Mouse (Mus musculus) embryonic fibroblast, embryonic 13.5 days (primary cell): Measurements from ENCODE around the gene Afap1l2. TPM values are rescaled to one million over a fixed set of nuclear protein-coding genes. Genes with fewer than 3 reads are reported as not detected.

Source experiments
- H3K27ac ChIP-seq: 2 replicates; pipeline ENCODE4 v1.5.1; 2012; ENCODE audit warnings: low read length, control low read depth, inconsistent platforms; ENCODE audit not compliant: insufficient read depth
- H3K4me1 ChIP-seq: 2 replicates; pipeline ENCODE4 v1.6.1; 2011; ENCODE audit warnings: low read length; ENCODE audit not compliant: control insufficient read depth, insufficient read depth
- H3K4me3 ChIP-seq: 2 replicates; pipeline ENCODE4 v1.5.1; 2011; ENCODE audit warnings: mild to moderate bottlenecking, control low read depth, low read length; ENCODE audit not compliant: insufficient read depth
- CTCF ChIP-seq: IDR thresholded peaks from 2 replicates; pipeline ENCODE4 v1.5.1; 2011; ENCODE audit warnings: mild to moderate bottlenecking, control low read depth, low read length, moderate library complexity, borderline replicate concordance; ENCODE audit not compliant: insufficient read depth
- POLR2A ChIP-seq: IDR thresholded peaks from 2 replicates; pipeline ENCODE4 v1.6.1; 2011; ENCODE audit warnings: low read depth, mild to moderate bottlenecking, control low read depth, low read length, moderate library complexity
- polyA plus RNA-seq: library from polyadenylated mRNA; stranded (reverse); fragments of >200 nt; gene quantifications from 2 replicates; pipeline ENCODE4 v1.2.4, GENCODE M21; 2011; ENCODE audit warnings: low read depth; ENCODE audit not compliant: missing spikeins, insufficient read length

Afap1l2 gene
- polyA plus RNA-seq, 1 experiment, result 3.9 TPM

DNA sequence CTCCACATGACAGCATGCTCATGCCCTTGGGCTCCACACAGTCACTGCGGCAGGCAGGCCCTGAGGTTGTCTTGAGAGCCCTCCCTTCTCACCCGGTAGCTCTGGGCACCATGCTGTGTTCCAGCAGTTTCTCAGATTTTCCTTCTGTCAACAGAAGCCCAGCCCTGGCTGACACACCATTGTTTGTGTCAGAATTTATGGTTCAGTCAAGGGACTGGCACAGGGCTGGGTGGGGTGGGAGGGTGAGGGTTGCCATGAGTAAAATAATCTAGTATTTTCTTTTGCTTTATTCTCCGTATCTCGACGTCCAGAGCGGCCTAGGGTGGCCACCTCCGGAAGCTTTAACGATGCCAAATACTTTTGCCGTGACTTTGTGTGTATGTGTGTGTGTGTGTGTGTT is 26.3 kb downstream of the Afap1l2 start:
- TF ChIP-seq POLR2A, result no peak
- TF ChIP-seq CTCF, result no peak
- no peak overlapping the region for H3K27ac ChIP-seq
- H3K4me1 ChIP-seq, result no peaks in the 10 kb centered on the region
- no peak overlapping the region for H3K4me3 ChIP-seq

DNA sequence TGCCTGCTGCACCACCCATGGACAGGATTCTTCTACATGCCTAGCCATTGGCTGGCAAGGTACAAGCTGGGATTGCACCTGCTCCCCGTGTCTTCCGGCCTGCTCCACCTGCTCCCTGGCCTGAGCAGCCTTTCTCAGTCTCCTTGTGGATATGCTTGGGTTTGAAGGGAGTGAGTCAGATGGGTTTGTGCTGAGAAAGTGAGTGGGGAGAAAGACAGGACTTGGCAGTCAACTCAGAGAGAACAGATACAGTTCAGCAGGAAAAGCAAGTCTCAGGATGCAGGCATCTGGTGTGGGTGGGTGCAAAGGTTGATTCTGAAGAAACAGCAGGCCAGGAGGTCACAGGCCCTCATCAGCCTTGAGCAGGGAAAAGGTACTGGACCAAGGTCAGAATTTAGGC is 27.2 kb downstream of the Afap1l2 start:
- no peak overlapping the region for H3K27ac ChIP-seq
- TF ChIP-seq POLR2A (no peak), CTCF (no peak)
- H3K4me3 ChIP-seq, result no peak overlapping the region
- H3K4me1 ChIP-seq, result no peaks in the 10 kb centered on the region

DNA sequence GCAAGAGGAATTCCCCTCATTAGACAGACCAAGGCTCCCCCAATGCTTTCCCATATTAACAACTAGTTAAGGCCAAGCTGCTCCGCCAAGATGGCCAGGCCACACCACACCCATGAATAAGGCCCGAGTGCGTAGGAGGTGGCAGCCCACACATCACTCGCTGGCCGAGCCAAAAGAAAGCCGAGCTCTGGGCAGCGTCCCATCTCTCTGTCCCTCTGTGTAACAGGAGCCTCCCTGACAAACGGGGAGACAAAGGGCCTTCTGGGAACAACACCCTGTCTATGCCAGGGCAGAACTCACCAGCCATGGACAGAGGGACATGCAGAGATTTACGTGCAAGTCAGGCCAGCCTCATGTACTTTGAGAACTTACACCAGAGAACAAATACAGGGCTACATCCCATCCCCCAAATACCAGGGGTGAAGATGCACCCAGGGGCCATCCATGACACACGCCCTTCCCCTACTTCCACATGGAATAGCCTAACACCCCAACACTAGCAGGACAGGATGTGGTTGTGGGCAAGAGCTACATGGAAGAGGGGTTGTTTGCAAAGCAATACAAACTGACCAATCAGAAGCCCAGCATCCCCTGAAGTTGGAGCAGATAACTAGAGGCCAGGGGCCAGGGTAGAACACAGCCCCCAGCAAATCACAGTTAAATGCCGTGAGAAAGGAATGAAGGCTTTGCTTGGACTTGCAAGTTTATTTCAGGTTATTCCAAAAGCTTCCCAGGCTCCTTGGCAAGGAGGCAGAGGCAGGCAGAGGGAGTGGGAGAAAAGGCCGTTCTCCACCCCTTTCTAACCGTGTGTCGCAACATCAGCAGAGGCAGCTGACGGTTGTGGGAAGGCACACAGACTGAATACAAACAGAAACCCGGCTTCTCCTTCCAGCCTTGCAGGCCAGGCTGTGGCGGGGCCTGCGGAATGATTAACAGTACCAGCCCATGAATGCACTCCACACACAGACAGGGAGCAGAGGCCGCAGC is 30.8 kb downstream of the Afap1l2 start:
- TF ChIP-seq CTCF, result no peak
- Histone ChIP-seq H3K4me1 (no peaks in the 10 kb centered on the region), H3K4me3 (no peak overlapping the region), H3K27ac (peak overlapping the region; percentile 30)

DNA sequence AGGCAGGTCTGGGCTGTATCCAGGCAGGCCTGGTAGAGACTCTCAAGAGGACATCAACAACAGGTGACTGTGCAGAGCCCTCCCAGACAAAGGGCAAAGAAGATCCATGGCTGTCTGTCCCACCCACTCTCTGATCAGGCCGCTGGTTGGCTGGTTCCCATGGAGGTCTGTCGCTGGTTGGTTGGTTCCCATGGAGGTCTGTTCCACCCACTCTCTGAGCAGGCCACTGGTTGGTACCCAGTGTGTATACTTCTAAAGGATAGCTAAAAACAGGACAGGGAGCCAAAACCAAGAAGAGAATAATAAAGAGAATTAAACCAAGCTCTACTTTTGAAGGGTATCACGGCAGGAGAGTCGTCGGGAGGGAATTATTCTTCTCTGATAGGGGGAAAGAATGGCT is 31.5 kb downstream of the Afap1l2 start:
- H3K4me3 ChIP-seq, result no peak overlapping the region
- H3K27ac ChIP-seq, result no peak overlapping the region
- TF ChIP-seq POLR2A, result no peak
- TF ChIP-seq CTCF, result no peak
- H3K4me1 ChIP-seq, result no peaks in the 10 kb centered on the region

DNA sequence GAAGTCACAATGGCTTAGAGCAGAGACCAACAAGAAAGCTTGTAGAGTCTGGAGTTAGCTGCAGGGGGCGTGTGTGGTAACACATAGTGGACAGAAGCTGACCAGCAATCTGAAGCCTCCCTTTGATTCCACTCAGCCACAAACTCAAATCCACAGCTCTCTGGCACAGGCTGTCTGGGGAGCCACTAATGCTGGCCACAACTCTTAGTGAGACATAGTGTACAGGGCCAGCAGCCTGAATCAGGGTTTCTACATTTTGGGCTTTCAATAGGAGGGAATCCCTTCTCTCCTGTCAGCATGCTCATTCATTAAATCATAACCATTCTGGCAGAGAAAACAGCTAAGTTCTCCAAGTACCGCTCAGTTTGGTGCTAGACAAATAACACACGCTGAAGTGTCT is 32.5 kb downstream of the Afap1l2 start:
- no peak overlapping the region for H3K4me3 ChIP-seq
- no peaks in the 10 kb centered on the region for H3K4me1 ChIP-seq
- no peak overlapping the region for H3K27ac ChIP-seq
- no peak for TF ChIP-seq POLR2A
- TF ChIP-seq CTCF, result no peak

DNA sequence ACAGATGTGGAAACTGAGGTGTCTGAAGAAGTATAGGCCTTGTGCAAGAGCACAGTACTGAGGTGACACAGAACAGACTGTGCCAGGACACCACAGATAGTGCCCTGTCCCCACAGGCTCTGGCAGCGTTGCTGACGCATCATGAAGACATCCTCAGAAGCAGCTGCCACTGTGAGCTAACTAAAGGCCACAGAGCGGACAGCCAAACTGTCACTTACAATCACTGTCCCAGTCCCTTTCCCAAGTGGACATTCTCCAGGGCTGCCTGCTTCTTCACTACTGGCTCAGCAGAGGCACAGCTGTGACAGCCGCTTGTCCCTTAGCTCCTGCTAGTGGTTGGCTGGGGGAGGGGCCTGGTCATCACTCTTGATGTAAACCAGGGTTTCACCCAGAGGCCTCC is 33.9 kb downstream of the Afap1l2 start:
- H3K27ac ChIP-seq, result no peak overlapping the region
- TF ChIP-seq POLR2A (no peak), CTCF (no peak)
- no peaks in the 10 kb centered on the region for H3K4me1 ChIP-seq
- no peak overlapping the region for H3K4me3 ChIP-seq

DNA sequence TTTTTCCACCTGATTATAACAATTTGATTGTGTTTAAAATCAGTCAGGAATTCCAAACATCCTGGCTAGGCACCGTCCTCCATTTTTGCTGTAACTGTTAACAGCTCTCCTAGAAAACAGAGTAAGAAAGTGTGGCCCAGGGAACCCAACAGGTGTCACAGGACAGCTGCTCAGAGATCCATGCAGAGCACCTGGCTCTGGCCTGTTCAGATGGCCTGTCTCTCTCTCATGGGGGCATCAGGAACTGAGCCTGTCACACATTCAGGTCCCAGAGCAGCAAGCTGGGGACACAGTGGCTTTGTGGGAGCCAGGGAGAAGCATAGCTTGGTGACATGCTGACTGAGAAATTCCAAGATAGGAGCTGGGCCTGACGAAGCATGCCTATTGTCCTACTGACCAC is 35.3 kb downstream of the Afap1l2 start:
- TF ChIP-seq POLR2A, result no peak
- TF ChIP-seq CTCF, result no peak
- Histone ChIP-seq H3K4me1 (no peaks in the 10 kb centered on the region), H3K27ac (no peak overlapping the region), H3K4me3 (no peak overlapping the region)

DNA sequence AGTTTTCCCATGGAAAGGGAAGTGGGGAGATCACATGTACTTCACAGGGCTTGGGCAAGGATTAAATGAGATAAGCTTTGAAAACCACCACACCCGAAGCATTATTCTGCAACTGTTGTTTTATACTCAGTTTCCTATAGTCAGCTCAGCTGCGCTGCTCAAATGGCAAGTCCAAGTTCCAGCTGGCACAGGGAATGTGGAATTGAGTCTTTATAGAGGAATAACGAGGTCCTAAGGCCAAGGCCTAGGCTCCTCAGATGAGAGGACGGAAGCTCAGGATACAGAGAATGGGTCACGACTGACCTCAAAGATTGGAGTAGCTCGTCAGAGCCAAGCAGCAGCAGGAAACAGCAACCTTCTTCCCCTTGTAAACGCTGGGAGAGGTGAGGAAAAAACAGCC is 36.7 kb downstream of the Afap1l2 start:
- no peak overlapping the region for H3K27ac ChIP-seq
- no peak for TF ChIP-seq POLR2A
- no peak for TF ChIP-seq CTCF
- H3K4me1 ChIP-seq, result no peaks in the 10 kb centered on the region
- H3K4me3 ChIP-seq, result no peak overlapping the region

DNA sequence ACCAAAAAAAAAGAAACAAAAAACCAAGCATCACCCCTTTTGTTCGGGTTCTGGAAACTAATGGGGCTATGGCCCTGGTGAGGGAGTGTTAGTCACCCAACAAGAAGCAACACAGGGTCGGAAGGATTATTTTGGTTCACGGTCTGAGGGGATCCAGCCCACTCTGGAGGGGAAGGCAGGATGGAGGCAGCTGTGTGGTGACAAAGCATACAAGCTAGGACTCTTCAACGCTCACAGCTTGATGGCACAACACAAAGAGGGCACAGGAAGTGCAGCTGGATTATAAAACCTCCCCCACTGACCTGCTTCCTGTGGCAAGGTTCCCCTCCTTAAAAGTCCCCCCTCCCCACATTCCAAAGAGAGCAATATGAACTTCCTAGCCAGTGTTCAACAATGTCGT is 44.2 kb downstream of the Afap1l2 start:
- H3K27ac ChIP-seq, result no peak overlapping the region
- TF ChIP-seq CTCF (no peak), POLR2A (no peak)
- no peaks in the 10 kb centered on the region for H3K4me1 ChIP-seq
- no peak overlapping the region for H3K4me3 ChIP-seq

DNA sequence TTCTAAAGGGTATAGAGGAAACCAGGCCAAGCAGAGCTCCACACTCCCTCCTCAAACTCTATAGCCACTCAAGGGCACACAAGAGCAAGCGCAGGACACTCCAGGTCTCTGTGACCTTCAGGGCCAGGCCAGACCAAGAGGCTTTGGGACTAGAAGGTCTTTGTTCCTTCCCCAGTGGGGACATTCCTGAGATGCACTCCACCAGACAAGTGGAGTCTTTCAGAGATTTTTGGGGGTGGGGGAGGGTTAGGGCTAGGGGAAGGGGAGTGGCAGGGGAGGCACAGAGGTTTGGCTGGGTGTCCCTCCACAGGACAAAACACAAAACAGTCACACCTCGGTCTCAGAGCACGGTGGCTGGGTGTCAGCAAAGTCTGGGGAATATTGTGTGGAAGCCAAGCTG is 48.4 kb downstream of the Afap1l2 start:
- Histone ChIP-seq H3K4me1 (no peaks in the 10 kb centered on the region), H3K27ac (no peak overlapping the region)
- no peak for TF ChIP-seq POLR2A
- no peak for TF ChIP-seq CTCF

DNA sequence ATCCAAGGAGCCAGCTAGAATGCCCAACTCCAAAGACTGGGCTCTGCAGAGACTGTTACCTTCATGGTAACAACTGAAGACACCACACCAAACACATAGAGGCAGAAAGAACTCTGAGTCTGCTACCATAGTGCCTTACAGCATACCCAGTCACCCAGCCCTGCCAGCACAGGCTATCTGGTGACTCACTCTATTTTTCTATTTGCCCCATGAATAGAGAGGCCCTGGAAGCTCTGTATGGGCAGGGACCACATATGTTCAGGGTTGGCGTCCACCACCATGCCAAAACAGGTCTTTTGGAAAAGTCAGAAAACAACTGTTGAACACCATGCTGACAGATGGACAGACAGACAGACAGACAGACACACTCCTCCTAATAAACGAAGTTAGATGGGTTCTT is 49.0 kb downstream of the Afap1l2 start:
- no peaks in the 10 kb centered on the region for H3K4me1 ChIP-seq
- H3K27ac ChIP-seq, result no peak overlapping the region
- H3K4me3 ChIP-seq, result no peak overlapping the region
- TF ChIP-seq POLR2A (no peak), CTCF (no peak)

More for the DNA sequence above, 48.4 kb downstream of the Afap1l2 start:
- no peak overlapping the region for H3K4me3 ChIP-seq
